Mouse (Mus musculus): Measurements from ENCODE around the gene Stau1. TPM values are rescaled to one million over a fixed set of nuclear protein-coding genes. Genes with fewer than 3 reads are reported as not detected.

Gene Stau1
- polyA plus RNA-seq, 1 experiment: 51.2 TPM

GRCm38 (mm10) chr2:166936166-166936565, 59.9 kb downstream of the Stau1 start:
- H3K4me3 ChIP-seq (ENCODE audit: insufficient read depth, low read length): no peak overlapping the region
- no peak overlapping the region for H3K27ac ChIP-seq (ENCODE audit: insufficient read depth, low read depth, low read length)
- H3K4me1 ChIP-seq (ENCODE audit: control insufficient read depth, insufficient read depth, low read length): no peaks in the 10 kb centered on the region
- TF ChIP-seq CTCF (IDR thresholded peaks at IDR 0.05; ENCODE audit: low read depth, low read length) (no peak), POLR2A (IDR thresholded peaks at IDR 0.05; ENCODE audit: borderline replicate concordance, low read depth, low read length) (no peak)

GRCm38 (mm10) chr2:166935582-166935981, 60.5 kb downstream of the Stau1 start:
- H3K27ac ChIP-seq (ENCODE audit: insufficient read depth, low read depth, low read length): no peak overlapping the region
- no peak overlapping the region for H3K4me3 ChIP-seq (ENCODE audit: insufficient read depth, low read length)
- TF ChIP-seq POLR2A (IDR thresholded peaks at IDR 0.05; ENCODE audit: borderline replicate concordance, low read depth, low read length) (no peak), CTCF (IDR thresholded peaks at IDR 0.05; ENCODE audit: low read depth, low read length) (no peak)
- H3K4me1 ChIP-seq (ENCODE audit: control insufficient read depth, insufficient read depth, low read length): no peaks in the 10 kb centered on the region

GRCm38 (mm10) chr2:166934416-166934815, 61.7 kb downstream of the Stau1 start:
- Histone ChIP-seq H3K4me1 (ENCODE audit: control insufficient read depth, insufficient read depth, low read length) (no peaks in the 10 kb centered on the region), H3K27ac (ENCODE audit: insufficient read depth, low read depth, low read length) (no peak overlapping the region), H3K4me3 (ENCODE audit: insufficient read depth, low read length) (no peak overlapping the region)
- TF ChIP-seq POLR2A (IDR thresholded peaks at IDR 0.05; ENCODE audit: borderline replicate concordance, low read depth, low read length) (no peak), CTCF (IDR thresholded peaks at IDR 0.05; ENCODE audit: low read depth, low read length) (no peak)

GRCm38 (mm10) chr2:166933943-166934342, 62.2 kb downstream of the Stau1 start:
- TF ChIP-seq CTCF (IDR thresholded peaks at IDR 0.05; ENCODE audit: low read depth, low read length) (no peak), POLR2A (IDR thresholded peaks at IDR 0.05; ENCODE audit: borderline replicate concordance, low read depth, low read length) (no peak)
- Histone ChIP-seq H3K27ac (ENCODE audit: insufficient read depth, low read depth, low read length) (no peak overlapping the region), H3K4me1 (ENCODE audit: control insufficient read depth, insufficient read depth, low read length) (no peaks in the 10 kb centered on the region), H3K4me3 (ENCODE audit: insufficient read depth, low read length) (no peak overlapping the region)

GRCm38 (mm10) chr2:166923971-166924370, 72.1 kb downstream of the Stau1 start:
- no peaks in the 10 kb centered on the region for H3K4me1 ChIP-seq (ENCODE audit: control insufficient read depth, insufficient read depth, low read length)
- no peak overlapping the region for H3K27ac ChIP-seq (ENCODE audit: insufficient read depth, low read depth, low read length)
- no peak for TF ChIP-seq POLR2A (IDR thresholded peaks at IDR 0.05; ENCODE audit: borderline replicate concordance, low read depth, low read length)
- no peak for TF ChIP-seq CTCF (IDR thresholded peaks at IDR 0.05; ENCODE audit: low read depth, low read length)

GRCm38 (mm10) chr2:166910536-166910935, 85.6 kb downstream of the Stau1 start:
- Histone ChIP-seq H3K4me1 (ENCODE audit: control insufficient read depth, insufficient read depth, low read length) (peaks cover 7% of the 10 kb centered on the region), H3K4me3 (ENCODE audit: insufficient read depth, low read length) (no peak overlapping the region), H3K27ac (ENCODE audit: insufficient read depth, low read depth, low read length) (no peak overlapping the region)
- no peak for TF ChIP-seq POLR2A (IDR thresholded peaks at IDR 0.05; ENCODE audit: borderline replicate concordance, low read depth, low read length)
- TF ChIP-seq CTCF (IDR thresholded peaks at IDR 0.05; ENCODE audit: low read depth, low read length): no peak

More at GRCm38 (mm10) chr2:166923971-166924370, 72.1 kb downstream of the Stau1 start:
- H3K4me3 ChIP-seq (ENCODE audit: insufficient read depth, low read length): no peak overlapping the region

GRCm38 (mm10) chr2:166909729-166910128, 86.4 kb downstream of the Stau1 start:
- TF ChIP-seq CTCF (IDR thresholded peaks at IDR 0.05; ENCODE audit: low read depth, low read length): no peak
- no peak for TF ChIP-seq POLR2A (IDR thresholded peaks at IDR 0.05; ENCODE audit: borderline replicate concordance, low read depth, low read length)
- Histone ChIP-seq H3K4me3 (ENCODE audit: insufficient read depth, low read length) (no peak overlapping the region), H3K4me1 (ENCODE audit: control insufficient read depth, insufficient read depth, low read length) (peaks cover 9% of the 10 kb centered on the region), H3K27ac (ENCODE audit: insufficient read depth, low read depth, low read length) (no peak overlapping the region)

- peaks cover 9% of the 10 kb centered on the region for H3K4me1 ChIP-seq (ENCODE audit: control insufficient read depth, insufficient read depth, low read length)
- peak overlapping the region; percentile 95 for H3K27ac ChIP-seq (ENCODE audit: insufficient read depth, low read depth, low read length)
- TF ChIP-seq CTCF (IDR thresholded peaks at IDR 0.05; ENCODE audit: low read depth, low read length) (no peak), POLR2A (IDR thresholded peaks at IDR 0.05; ENCODE audit: borderline replicate concordance, low read depth, low read length) (no peak)
- H3K4me3 ChIP-seq (ENCODE audit: insufficient read depth, low read length): peak overlapping the region; percentile 96
Observed at GRCm38 (mm10) chr2:166906523-166907182, 89.4 kb downstream of the Stau1 start.

GRCm38 (mm10) chr2:166905711-166906522, 90.2 kb downstream of the Stau1 start, which contains the start of gene Cse1l:
Gene Cse1l (plus strand): TSS chr2:166906040.
- no peak for TF ChIP-seq POLR2A (IDR thresholded peaks at IDR 0.05; ENCODE audit: borderline replicate concordance, low read depth, low read length)
- no peak for TF ChIP-seq CTCF (IDR thresholded peaks at IDR 0.05; ENCODE audit: low read depth, low read length)
- H3K27ac ChIP-seq (ENCODE audit: insufficient read depth, low read depth, low read length): peak within 1 kb of the TSS; percentile 95
- peak within 1 kb of the TSS; percentile 96 for H3K4me3 ChIP-seq (ENCODE audit: insufficient read depth, low read length)
- peaks cover 9% of the 10 kb centered on the region for H3K4me1 ChIP-seq (ENCODE audit: control insufficient read depth, insufficient read depth, low read length)

Measured in bone marrow macrophage, adult 2 months (primary cell).